Mouse (Mus musculus) brain, embryonic 18.5 days (tissue): ENCODE results near the gene Fez2.

Experiments
- DNase-seq: peaks from one replicate; pipeline ENCODE4 v3.0.0-alpha.2; 2012; ENCODE audit warnings: low read depth, low spot score

The Fez2 gene

DNA sequence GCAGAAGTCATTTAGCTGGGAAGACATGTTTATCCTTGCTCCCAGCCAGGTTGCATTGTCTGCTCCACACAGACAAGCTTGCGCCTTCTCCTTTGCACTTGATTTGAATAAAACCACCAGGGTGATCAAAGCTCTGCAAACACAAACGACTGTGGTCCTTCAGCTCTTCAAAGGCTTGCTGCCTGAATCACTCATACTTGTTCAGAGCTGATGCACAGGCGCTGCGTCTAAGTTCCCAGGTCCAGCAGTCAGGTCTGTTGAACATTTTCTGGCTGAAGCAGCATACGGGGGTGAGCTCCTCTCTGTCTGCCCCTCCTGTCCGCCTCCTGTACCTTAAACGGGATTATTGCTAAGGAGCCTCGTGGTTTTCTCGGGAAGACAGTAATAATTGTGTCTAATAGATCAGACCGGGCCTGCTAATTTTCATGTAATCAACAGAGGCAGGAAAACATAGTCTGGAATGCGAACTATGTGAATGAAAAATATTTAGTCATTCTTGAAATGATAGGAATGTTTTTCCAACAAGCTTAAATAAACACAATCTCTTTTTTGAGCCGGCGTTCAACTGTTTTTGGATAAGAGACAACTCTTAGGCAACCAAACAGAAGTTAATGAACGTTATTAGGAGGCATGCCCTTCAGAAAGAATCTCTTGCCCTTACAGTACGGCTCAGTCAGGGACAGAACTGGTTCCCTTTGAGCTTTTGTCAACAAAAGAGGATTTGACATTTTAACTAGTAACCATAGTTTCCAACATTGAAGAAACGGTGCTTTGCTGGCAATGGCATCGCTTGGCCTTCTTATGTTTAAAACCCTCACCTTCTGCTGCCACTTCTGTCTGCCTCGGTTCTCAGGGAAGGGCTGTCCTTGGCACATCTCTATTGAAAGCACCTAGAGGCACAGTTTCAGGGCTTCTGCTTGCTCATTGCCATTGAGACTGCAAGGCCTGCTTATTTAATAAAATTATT lies 95.3 kb downstream of the Fez2 start:
- no peak for DNase-seq

DNA sequence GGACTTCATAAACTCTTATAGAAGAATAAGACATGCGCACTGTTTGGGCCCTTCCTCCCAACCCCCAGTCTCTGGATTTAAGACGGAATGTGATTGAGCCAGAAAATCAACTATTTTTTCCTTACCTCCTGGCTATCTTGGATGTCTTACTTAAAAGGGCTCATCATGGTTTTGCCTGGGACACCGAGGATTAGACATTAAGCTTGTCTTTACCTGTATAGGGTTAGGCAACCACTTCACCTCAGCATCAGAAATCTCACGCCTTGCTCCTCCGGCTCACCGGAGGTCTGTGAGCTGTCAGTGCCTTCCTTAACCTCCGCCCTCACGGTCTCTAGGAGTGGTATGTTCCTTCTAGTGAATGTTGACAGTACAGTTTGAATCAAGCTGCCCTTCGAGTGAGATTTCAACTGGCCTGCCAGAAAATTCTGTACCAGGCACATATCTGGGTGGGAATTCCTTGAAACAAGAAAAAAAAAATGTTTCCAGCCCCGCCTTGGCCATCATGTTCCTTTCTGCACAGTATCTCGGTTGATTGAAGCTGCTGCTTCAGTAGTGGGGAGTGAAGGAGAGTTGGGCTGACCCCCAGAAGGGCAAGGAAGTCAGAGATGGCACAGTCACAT lies 96.6 kb downstream of the Fez2 start:
- no peak for DNase-seq
